Mouse (Mus musculus) bone marrow, adult 2 months (tissue): Measurements from ENCODE around the gene Zfp839. TPM values are rescaled to one million over a fixed set of nuclear protein-coding genes. Genes with fewer than 3 reads are reported as not detected.

ENCODE experiments used
- H3K27ac ChIP-seq: fragments of 200-500 bp; 2 replicates; pipeline ENCODE4 v1.5.1; 2012; ENCODE audit warnings: low read depth, mild to moderate bottlenecking, control low read depth, inconsistent platforms, low read length; ENCODE audit not compliant: control insufficient read depth, poor library complexity, insufficient read depth
- H3K4me1 ChIP-seq: fragments of 200-500 bp; 2 replicates; pipeline ENCODE4 v1.6.1; 2011; ENCODE audit warnings: low read length; ENCODE audit not compliant: control insufficient read depth, insufficient read depth
- H3K4me3 ChIP-seq: fragments of 200-500 bp; replicated peaks from 2 replicates; pipeline ENCODE3; 2011; ENCODE audit warnings: mild to moderate bottlenecking, low read depth, low read length, control low read depth; ENCODE audit not compliant: control insufficient read depth
- CTCF ChIP-seq: fragments of 200-500 bp; IDR thresholded peaks from 2 replicates; pipeline ENCODE4 v1.5.1; 2011; ENCODE audit warnings: low read length, control low read depth; ENCODE audit not compliant: control insufficient read depth, insufficient read depth
- POLR2A ChIP-seq: fragments of 200-500 bp; IDR thresholded peaks from 2 replicates; pipeline ENCODE4 v1.6.1; 2011; ENCODE audit warnings: low read depth, mild to moderate bottlenecking, control low read depth, low read length, borderline replicate concordance; ENCODE audit not compliant: control insufficient read depth
- WGBS: fragments of 180-500 bp; shearing (Covaris S2); methylation state at CpG from one replicate; pipeline ENCODE4 v1.1.7; 2018; 5-methylcytosine and 5-hydroxymethylcytosine counted together
- polyA plus RNA-seq: library from polyadenylated mRNA; stranded (reverse); fragments of >200 nt; gene quantifications from 2 replicates; pipeline ENCODE4 v1.2.4, GENCODE M21; 2011; ENCODE audit warnings: low replicate concordance; ENCODE audit not compliant: missing spikeins, insufficient read depth, insufficient read length

The Zfp839 gene
- 2.1 and 6.7 TPM in 2 replicates for polyA plus RNA-seq

- Histone ChIP-seq H3K4me1 (peaks cover 1% of the 10 kb centered on the region; the same call in 1 of the 2 replicates), H3K27ac (peak within 1 kb of the TSS; percentile 56; the same call in 1 of the 2 replicates), H3K4me3 (peak within 1 kb of the TSS; percentile 70)
- TF ChIP-seq POLR2A: peak; percentile 56; the same call in 1 of the 2 replicates
- no peak for TF ChIP-seq CTCF
- WGBS: under 1% methylated on average over 89 of the region's 89 CpGs
Observed at GRCm38 (mm10) chr12:110850010-110850928, at the start of gene Zfp839. Gene Zfp839, plus strand, starts transcription at chr12:110850253.

- Histone ChIP-seq H3K27ac (no peak overlapping the region), H3K4me3 (no peak overlapping the region), H3K4me1 (no peaks in the 10 kb centered on the region)
- no peak for TF ChIP-seq CTCF
- no peak for TF ChIP-seq POLR2A
- 82% methylated on average over 10 of the region's 10 CpGs for WGBS
Observed at GRCm38 (mm10) chr12:110801876-110802464, 48.1 kb upstream of the Zfp839 start.

DNA sequence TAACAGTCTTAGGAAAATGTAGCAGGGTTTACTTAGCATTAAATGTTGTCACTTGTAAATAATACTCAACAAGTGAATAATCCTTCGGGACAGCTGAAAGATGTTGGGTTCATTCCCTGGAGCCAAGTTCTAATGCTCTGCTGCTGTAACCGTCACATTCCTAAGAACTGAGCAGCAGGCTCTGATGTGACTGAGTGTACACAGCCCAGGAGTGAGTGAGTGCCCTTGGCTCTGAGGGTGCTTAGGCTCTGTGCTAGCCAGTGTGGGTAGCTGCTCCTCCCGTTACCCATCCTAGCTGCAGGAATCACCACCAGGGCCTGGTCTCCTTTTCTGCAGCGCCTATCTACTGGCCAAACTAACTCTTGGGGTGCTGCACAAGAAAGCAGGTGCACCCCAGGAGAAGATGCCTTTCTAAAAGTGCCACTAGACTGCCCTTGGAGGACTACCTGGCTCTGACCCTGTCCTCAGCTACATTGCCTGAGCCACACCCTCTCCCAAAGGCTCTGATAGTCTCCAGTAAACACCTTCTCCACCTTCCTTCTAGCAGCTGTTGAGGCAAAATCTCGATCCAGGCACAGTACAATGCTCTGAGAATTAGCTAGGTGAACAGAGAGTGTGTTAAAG lies 47.3 kb upstream of the Zfp839 start:
- H3K4me3 ChIP-seq: no peak overlapping the region
- no peaks in the 10 kb centered on the region for H3K4me1 ChIP-seq
- TF ChIP-seq CTCF (no peak), POLR2A (no peak)
- 86% methylated on average over 5 of the region's 5 CpGs for WGBS
- H3K27ac ChIP-seq: no peak overlapping the region

GRCm38 (mm10) chr12:110804261-110804660 lies 45.8 kb upstream of the Zfp839 start:
- no peak overlapping the region for H3K4me3 ChIP-seq
- no peak for TF ChIP-seq POLR2A
- TF ChIP-seq CTCF: no peak
- WGBS: 84% methylated on average over 10 of the region's 10 CpGs
- H3K4me1 ChIP-seq: no peaks in the 10 kb centered on the region
- no peak overlapping the region for H3K27ac ChIP-seq

- WGBS: 74% methylated on average over 3 of the region's 3 CpGs
- Histone ChIP-seq H3K4me3 (no peak overlapping the region), H3K4me1 (no peaks in the 10 kb centered on the region), H3K27ac (no peak overlapping the region)
- TF ChIP-seq CTCF: peak; percentile 37; the same call in 1 of the 2 replicates
- TF ChIP-seq POLR2A: no peak
Observed at GRCm38 (mm10) chr12:110806301-110806970, 43.6 kb upstream of the Zfp839 start.

DNA sequence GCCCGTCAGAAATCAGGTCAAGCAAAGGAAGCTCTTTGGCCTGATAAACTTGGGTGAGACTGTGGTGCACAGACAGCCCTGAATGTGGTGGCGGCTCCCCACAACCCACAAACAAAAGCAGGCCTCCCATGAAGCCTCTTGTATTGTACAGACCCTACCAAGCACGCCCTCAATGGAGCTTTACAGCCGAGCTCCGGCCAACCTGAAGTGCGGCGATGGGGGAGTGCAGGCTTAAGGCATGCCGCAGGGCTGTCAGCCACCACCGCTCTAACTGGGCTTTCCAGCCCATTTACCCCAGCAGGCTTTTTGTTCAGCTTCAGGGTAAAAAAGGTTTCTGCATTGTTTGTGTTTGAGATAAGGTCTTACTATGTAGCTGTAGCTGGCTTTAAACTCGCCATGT lies 41.6 kb upstream of the Zfp839 start:
- Histone ChIP-seq H3K4me1 (peaks cover 2% of the 10 kb centered on the region; the same call in 1 of the 2 replicates), H3K4me3 (no peak overlapping the region), H3K27ac (no peak overlapping the region)
- no peak for TF ChIP-seq CTCF
- no peak for TF ChIP-seq POLR2A
- WGBS: 88% methylated on average over 10 of the region's 10 CpGs

DNA sequence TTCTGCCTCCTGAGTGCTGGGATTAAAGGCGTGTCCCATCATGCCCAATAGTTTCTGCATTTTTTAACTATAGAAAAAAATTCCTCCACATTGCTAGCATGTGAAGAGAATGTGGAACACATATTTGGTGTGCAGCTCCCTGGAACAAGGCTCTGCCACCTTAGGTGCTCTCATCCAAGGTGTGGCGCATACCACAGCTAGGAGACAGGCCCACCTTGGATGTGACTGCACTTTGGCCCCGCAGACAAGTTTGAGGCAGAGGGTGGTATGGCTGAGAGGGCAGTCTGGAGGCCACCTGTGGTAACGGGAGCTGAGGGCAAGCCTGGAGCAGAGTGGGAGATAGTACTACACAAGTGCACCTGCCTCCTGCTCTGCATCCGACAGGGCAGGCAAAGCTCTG lies 41.2 kb upstream of the Zfp839 start:
- Histone ChIP-seq H3K27ac (no peak overlapping the region), H3K4me1 (peaks cover 2% of the 10 kb centered on the region; the same call in 1 of the 2 replicates), H3K4me3 (no peak overlapping the region)
- 90% methylated on average over 5 of the region's 5 CpGs for WGBS
- TF ChIP-seq CTCF (no peak), POLR2A (no peak)

GRCm38 (mm10) chr12:110813132-110813531 lies 36.9 kb upstream of the Zfp839 start:
- WGBS: 38% methylated on average over 9 of the region's 9 CpGs
- TF ChIP-seq POLR2A (no peak), CTCF (no peak)
- Histone ChIP-seq H3K27ac (no peak overlapping the region), H3K4me3 (no peak overlapping the region), H3K4me1 (peaks cover 2% of the 10 kb centered on the region; the same call in 1 of the 2 replicates)
